In the genomic region with DNA sequence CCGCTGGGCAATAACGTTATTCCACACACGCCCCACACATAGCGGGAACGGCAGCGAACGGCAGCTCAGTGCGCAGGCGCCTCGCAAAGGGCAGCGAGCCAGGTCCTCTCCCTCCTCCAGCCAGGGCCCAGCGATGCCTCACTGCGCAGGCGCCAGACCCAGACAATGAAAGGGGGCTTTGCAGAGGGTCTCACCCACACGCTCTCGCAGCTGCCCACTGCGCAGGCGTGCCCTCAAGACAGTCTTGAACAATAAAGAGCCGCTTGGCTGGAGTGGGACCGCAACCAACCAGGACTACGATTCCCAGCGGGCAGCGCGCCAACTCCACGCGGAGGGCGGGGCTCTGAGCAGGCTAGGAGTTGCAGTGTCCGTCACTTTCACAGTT, we compare ENCODE assay signal across 8 mouse cellular contexts. TPM values are rescaled to one million over a fixed set of nuclear protein-coding genes. Genes with fewer than 3 reads are reported as not detected.
DNase-seq lines count a peak whose midpoint lies in the region; ATAC-seq lines count a peak whose summit lies in the region.

Gene Cep170, minus strand, starts transcription at position 32 of the 385 bp plus-strand sequence.

- peak within 1 kb of the TSS; percentile 93 for H3K4me3 ChIP-seq in megakaryocyte, embryonic 14.5 days (replicated peaks)

- DNase-seq in adrenal gland, adult 18-20 months (ENCODE audit: low spot score in 2 of 2), result peak; percentile 97
- peak; percentile 99 for DNase-seq in embryo, embryonic 10.5 days (ENCODE audit: low spot score)
- peak; percentile 98 for DNase-seq in gastrocnemius, postnatal 14 days
- peak; percentile 90 to 96 for DNase-seq in left cerebral cortex, adult 9 months (ENCODE audit: low spot score in 2 of 2)
- DNase-seq in right cerebral cortex, postnatal 10 days (ENCODE audit: low spot score in 2 of 2), result peak; percentile 99
- DNase-seq in urinary bladder, postnatal 14 days (ENCODE audit: low spot score), result peak; percentile 96

- no peaks in the 10 kb centered on the region for H3K9me3 ChIP-seq in megakaryocyte, embryonic 14.5 days

- H3K4me1 ChIP-seq in megakaryocyte, embryonic 14.5 days, result peaks cover 60% of the 10 kb centered on the region

- intact Hi-C loops in gastrocnemius, postnatal 14 days (cut with DNase I; ENCODE audit: low total_unique reads), result no loop called here

- no peaks in the 10 kb centered on the region for H3K27me3 ChIP-seq in megakaryocyte, embryonic 14.5 days (replicated peaks)

- ATAC-seq in inflammation-experienced regulatory T-cells, adult 6 months, result peak; percentile 63

- H3K36me3 ChIP-seq in megakaryocyte, embryonic 14.5 days (replicated peaks; ENCODE audit: low read length), result peaks cover 16% of the 10 kb centered on the region

RNA-seq across cellular contexts. Expression of gene Cep170, which starts in this region (rescaled TPM):
- 10 to 100 TPM; 27.1 to 29.2 TPM for total RNA-seq in adrenal gland, adult 18-20 months (2021)
- 10 to 100 TPM; 20.2 to 25.3 TPM for total RNA-seq in gastrocnemius, postnatal 14 days (2021)
- 10 to 100 TPM; 10.7 to 11.6 (median 11.6) TPM for polyA plus RNA-seq in inflammation-experienced regulatory T-cells, adult 6 months (2017; shearing (Covaris generic))
- polyA plus RNA-seq in megakaryocyte, embryonic 14.5 days (2012; ENCODE audit: insufficient read depth, low replicate concordance), result 1.7 and 3.1 TPM in 2 replicates

Comparison
In these comparisons a context has a peak if more than half of its experiments do, and no peak if none do; other contexts are left out.
1. Peak in every context shown above with its lines: DNase-seq, ATAC-seq and H3K4me3 ChIP-seq.